ENCODE assay signal across 8 mouse cellular contexts in the genomic region with DNA sequence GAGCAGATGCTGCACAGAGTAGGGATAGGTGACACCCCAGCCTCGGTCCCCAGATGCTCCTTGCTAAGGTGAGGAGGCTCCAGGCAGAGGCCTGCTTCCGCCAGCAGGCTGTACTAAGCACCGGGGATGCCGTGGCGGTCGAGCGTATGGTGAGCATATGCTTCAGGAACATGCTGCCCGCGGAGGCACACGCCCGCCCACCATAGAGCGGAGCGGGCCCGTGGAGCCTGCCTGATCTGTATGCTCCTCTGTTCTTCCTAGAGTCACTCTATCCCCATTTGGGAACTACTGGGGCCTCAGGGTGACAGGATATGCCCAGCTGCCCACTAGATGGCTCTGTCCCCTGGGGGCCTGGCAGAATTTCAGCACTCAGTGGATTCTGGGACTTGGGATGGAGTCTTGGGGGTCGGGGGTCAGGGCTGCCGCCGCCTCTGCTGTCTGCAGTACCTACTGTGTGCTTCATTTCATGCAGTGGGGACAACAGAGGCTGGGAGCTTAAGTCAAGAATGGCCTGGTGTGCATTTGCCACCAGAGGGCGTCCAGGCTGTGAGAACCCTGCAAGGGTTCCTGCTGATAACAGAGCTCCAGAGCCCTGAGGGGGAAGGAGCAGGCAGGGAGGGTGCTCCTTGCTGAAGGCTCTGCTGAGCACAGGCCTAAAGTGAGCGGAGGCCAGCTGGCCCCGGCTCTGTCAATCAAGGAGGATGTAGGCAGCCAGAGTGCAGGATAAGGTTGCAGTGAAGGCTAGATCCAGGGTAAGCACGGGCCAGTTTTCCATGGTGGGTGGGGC.
DNase-seq lines count a peak whose midpoint lies in the region; ATAC-seq lines count a peak whose summit lies in the region.

No protein-coding gene starts in this region.

- no peaks in the 10 kb centered on the region for H3K36me3 ChIP-seq in forebrain, embryonic 13.5 days (ENCODE audit: poor library complexity, severe bottlenecking)
- no peaks in the 10 kb centered on the region for H3K36me3 ChIP-seq in hindbrain, embryonic 12.5 days
- no peaks in the 10 kb centered on the region for H3K36me3 ChIP-seq in limb, embryonic 10.5 days
- H3K36me3 ChIP-seq in midbrain, embryonic 12.5 days = no peaks in the 10 kb centered on the region

- H3K9ac ChIP-seq in forebrain, embryonic 13.5 days = peak overlapping the region; percentile 34; the same call in 1 of the 2 replicates
- H3K9ac ChIP-seq in hindbrain, embryonic 12.5 days = no peak overlapping the region
- no peak overlapping the region for H3K9ac ChIP-seq in midbrain, embryonic 12.5 days (replicated peaks)

- peak overlapping the region; percentile 63 for H3K27ac ChIP-seq in forebrain, embryonic 13.5 days
- H3K27ac ChIP-seq in hindbrain, embryonic 12.5 days = peak overlapping the region; percentile 67
- peak overlapping the region; percentile 57 for H3K27ac ChIP-seq in limb, embryonic 10.5 days
- peak overlapping the region; percentile 63 for H3K27ac ChIP-seq in midbrain, embryonic 12.5 days (replicated peaks)

- peaks cover 87% of the 10 kb centered on the region for H3K4me1 ChIP-seq in forebrain, embryonic 13.5 days
- peaks cover 89% of the 10 kb centered on the region for H3K4me1 ChIP-seq in hindbrain, embryonic 12.5 days
- H3K4me1 ChIP-seq in limb, embryonic 10.5 days = peaks cover 94% of the 10 kb centered on the region
- H3K4me1 ChIP-seq in midbrain, embryonic 12.5 days = peaks cover 88% of the 10 kb centered on the region

- H3K27me3 ChIP-seq in forebrain, embryonic 13.5 days = 0 out of 2 replicates have a peak, but pooled peaks cover 3% of the 10 kb centered on the region
- H3K27me3 ChIP-seq in hindbrain, embryonic 12.5 days = peaks cover 4% of the 10 kb centered on the region
- peaks cover 13% of the 10 kb centered on the region; the same call in 1 of the 2 replicates for H3K27me3 ChIP-seq in limb, embryonic 10.5 days (ENCODE audit: low read depth, poor library complexity, severe bottlenecking)
- peaks cover 29% of the 10 kb centered on the region for H3K27me3 ChIP-seq in midbrain, embryonic 12.5 days

- no peak overlapping the region for H3K4me2 ChIP-seq in forebrain, embryonic 13.5 days
- H3K4me2 ChIP-seq in hindbrain, embryonic 12.5 days (replicated peaks) = no peak overlapping the region
- H3K4me2 ChIP-seq in midbrain, embryonic 12.5 days (replicated peaks) = no peak overlapping the region

- H3K4me3 ChIP-seq in forebrain, embryonic 13.5 days = no peak overlapping the region
- H3K4me3 ChIP-seq in hindbrain, embryonic 12.5 days = no peak overlapping the region
- H3K4me3 ChIP-seq in limb, embryonic 10.5 days = no peak overlapping the region
- no peak overlapping the region for H3K4me3 ChIP-seq in midbrain, embryonic 12.5 days

- ATAC-seq in forebrain, embryonic 13.5 days = peak; percentile 37
- peak; percentile 26 for ATAC-seq in hindbrain, embryonic 12.5 days (ENCODE audit: low FRiP score)
- ATAC-seq in midbrain, embryonic 12.5 days (ENCODE audit: low FRiP score, low read depth) = peak; percentile 35; the same call in 1 of the 2 replicates

- DNase-seq in left cerebral cortex, adult 11 months (ENCODE audit: low spot score) = peak; percentile 62
- no peak for DNase-seq in left cerebral cortex, adult 8-10 months (ENCODE audit: low spot score in 2 of 2)
- DNase-seq in c-Kit-positive CD71-positive TER-119-negative erythroid progenitor cells, embryonic 14.5 days (ENCODE audit: low read depth) = peak; percentile 77
- DNase-seq in limb, embryonic 10.5 days (ENCODE audit: low spot score) = peak; percentile 68
- DNase-seq in thymus, postnatal 0 days (ENCODE audit: low spot score) = peak; percentile 77

- no peaks in the 10 kb centered on the region for H3K9me3 ChIP-seq in forebrain, embryonic 13.5 days (replicated peaks)
- no peaks in the 10 kb centered on the region for H3K9me3 ChIP-seq in hindbrain, embryonic 12.5 days (replicated peaks)
- H3K9me3 ChIP-seq in limb, embryonic 10.5 days (replicated peaks) = no peaks in the 10 kb centered on the region
- no peaks in the 10 kb centered on the region for H3K9me3 ChIP-seq in midbrain, embryonic 12.5 days

- WGBS in forebrain, embryonic 13.5 days = 39% methylated on average over 21 of the region's 21 CpGs
- WGBS in hindbrain, embryonic 12.5 days = 28% methylated on average over 21 of the region's 21 CpGs
- WGBS in limb, embryonic 10.5 days = 36% methylated on average over 21 of the region's 21 CpGs
- 44% methylated on average over 21 of the region's 21 CpGs for WGBS in midbrain, embryonic 12.5 days

Comparison
In these comparisons a context has a peak if more than half of its experiments do, and no peak if none do; other contexts are left out.
1. DNase-seq: peak in left cerebral cortex, adult 11 months (single experiment), c-Kit-positive CD71-positive TER-119-negative erythroid progenitor cells, embryonic 14.5 days (single experiment), limb, embryonic 10.5 days (single experiment) and thymus, postnatal 0 days (single experiment); none in left cerebral cortex, adult 8-10 months (0 of 2).
2. Peak in every context shown above with its lines, with median percentiles within 50 percentile points of each other: ATAC-seq and H3K27ac ChIP-seq.